ENCODE assay signal across 26 mouse cellular contexts in genomic region chr6:96418866-96419265, GRCm38 (mm10).
"Had no signal": no experiment of that assay in that cellular context is flagged by ENCODE, and none has a peak within 500 bp of the region (broad histone marks: within the 10 kb centered on the region; RNA-seq: fewer than 3 reads in every experiment).

No protein-coding gene starts in this region.

- H3K36me3 ChIP-seq: heart, embryonic 13.5 days; heart, embryonic 15.5 days; hindbrain, embryonic 13.5 days; limb, embryonic 10.5 days; limb, embryonic 12.5 days; liver, embryonic 13.5 days; liver, embryonic 15.5 days had no signal

- DNase-seq: gastrocnemius, postnatal 14 days; gastrocnemius, postnatal 36 days; heart, adult 11 months; heart, adult 2 months; heart, postnatal 14 days; heart, postnatal 36 days; kidney, adult 11 months; kidney, adult 2 months; kidney, adult 9 months; kidney, postnatal 10 days; kidney, postnatal 25 days; kidney, postnatal 4 days; liver; liver, embryonic 13.5 days had no signal

- H3K27ac ChIP-seq: heart, adult 2 months; heart, embryonic 13.5 days; heart, embryonic 15.5 days; hindbrain, embryonic 13.5 days; hindbrain, postnatal 0 days; layer of hippocampus, adult 2 months; left cerebral cortex, adult 2 months; limb, embryonic 10.5 days; limb, embryonic 12.5 days; liver, embryonic 13.5 days; liver, embryonic 15.5 days had no signal

- H3K27me3 ChIP-seq: heart, embryonic 13.5 days; heart, embryonic 15.5 days; hindbrain, embryonic 13.5 days; limb, embryonic 12.5 days; liver, embryonic 13.5 days; liver, embryonic 15.5 days had no signal

- H3K9ac ChIP-seq: heart, embryonic 13.5 days; heart, embryonic 15.5 days; hindbrain, embryonic 13.5 days; limb, embryonic 12.5 days; liver, embryonic 13.5 days; liver, embryonic 15.5 days had no signal

- H3K4me2 ChIP-seq: heart, embryonic 11.5 days; heart, embryonic 13.5 days; heart, embryonic 15.5 days; hindbrain, embryonic 13.5 days; limb, embryonic 12.5 days; liver, embryonic 11.5 days; liver, embryonic 13.5 days; liver, embryonic 15.5 days had no signal

- ATAC-seq: hindbrain, postnatal 0 days; intestine, embryonic 16.5 days had no signal

- H3K9me3 ChIP-seq: heart, embryonic 13.5 days; heart, embryonic 15.5 days; hindbrain, embryonic 13.5 days; limb, embryonic 10.5 days; limb, embryonic 12.5 days; liver, embryonic 13.5 days; liver, embryonic 15.5 days had no signal

- H3K4me1 ChIP-seq: heart, embryonic 13.5 days; heart, embryonic 15.5 days; limb, embryonic 10.5 days; limb, embryonic 12.5 days; liver, embryonic 13.5 days; liver, embryonic 15.5 days had no signal

- H3K4me3 ChIP-seq: heart, adult 2 months; heart, embryonic 13.5 days; heart, embryonic 15.5 days; hindbrain, embryonic 13.5 days; layer of hippocampus, adult 2 months; left cerebral cortex, adult 2 months; limb, embryonic 10.5 days; limb, embryonic 12.5 days; liver, embryonic 13.5 days; liver, embryonic 15.5 days had no signal
